Mouse (Mus musculus): ENCODE measurements around the gene Bag1.

The Bag1 gene

DNA sequence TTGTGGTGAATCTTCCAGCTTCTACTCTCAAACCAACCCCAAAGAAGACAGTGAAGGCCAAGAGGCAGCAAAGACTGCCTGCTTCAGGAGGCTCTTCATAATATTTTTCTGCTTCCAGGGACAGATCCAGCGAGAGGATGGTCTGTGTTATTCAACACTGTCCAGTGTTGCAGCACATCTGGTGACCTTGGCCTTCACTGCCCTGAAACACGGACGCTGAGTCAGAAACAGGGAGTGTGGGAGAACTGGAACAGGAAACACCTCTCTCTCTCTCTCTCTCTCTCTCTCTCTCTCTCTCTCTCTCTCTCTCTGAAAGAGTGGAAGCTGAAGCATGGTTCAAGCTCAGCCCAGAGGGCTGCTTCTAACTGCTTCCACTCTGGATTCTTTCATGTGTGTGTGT is 58.8 kb downstream of the Bag1 start:
- no peak for DNase-seq (ENCODE audit: low read depth, low spot score)

DNA sequence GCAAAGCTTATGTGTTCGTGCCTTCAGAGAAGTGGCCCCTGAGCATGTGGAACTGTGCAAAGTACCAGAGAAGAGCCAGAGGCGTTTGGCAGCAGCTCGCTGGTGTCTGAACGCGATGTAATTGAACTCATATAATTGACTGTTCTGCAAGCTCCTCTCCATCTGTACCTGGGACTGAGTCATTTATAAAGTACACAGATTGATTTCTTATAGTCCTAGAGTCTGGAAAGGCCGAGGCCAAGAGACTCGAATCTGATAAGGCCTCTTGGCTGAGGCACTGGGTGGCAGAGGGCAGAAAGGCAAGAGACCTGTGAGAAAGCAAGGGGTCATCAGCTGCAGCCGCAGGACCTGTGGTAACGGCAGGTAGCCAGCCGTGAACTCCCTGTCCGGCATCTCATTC is 59.3 kb downstream of the Bag1 start:
- no peak for DNase-seq (ENCODE audit: low read depth, low spot score)

Measured in brain, embryonic 18.5 days (tissue).